Mouse (Mus musculus): ENCODE measurements at regions not wholly inside any gene's neighbourhood (a gene's known extent, or its start where the extent isn't known, plus 50 kb on each side); places are given as distances from the start of the nearest gene placed in this dataset.

GRCm38 (mm10) chr12:97862921-97863320, 396.3 kb downstream of the Galc start:
- WGBS, result 72% methylated on average over 3 of the region's 3 CpGs
- no peak for TF ChIP-seq CTCF (IDR thresholded peaks at IDR 0.05; ENCODE audit: low read depth)

GRCm38 (mm10) chr12:97836202-97836908, 422.9 kb downstream of the Galc start:
- Histone ChIP-seq H3K4me3 (ENCODE audit: low read length) (no peak overlapping the region), H3K9me3 (ENCODE audit: low read length) (no peaks in the 10 kb centered on the region), H3K27me3 (ENCODE audit: insufficient read depth, low read length) (no peaks in the 10 kb centered on the region), H3K27ac (peak overlapping the region; percentile 20; the same call in 1 of the 2 replicates), H3K4me2 (ENCODE audit: low read depth, low read length) (no peak overlapping the region), H3K9ac (replicated peaks; ENCODE audit: low read length) (no peak overlapping the region), H3K36me3 (ENCODE audit: insufficient read depth, low read length) (no peaks in the 10 kb centered on the region), H3K4me1 (ENCODE audit: insufficient read depth, low read length) (no peaks in the 10 kb centered on the region)
- ATAC-seq (peak; percentile 99), DNase-seq (ENCODE audit: low spot score) (peak; percentile 84)
- WGBS, result 46% methylated on average over 8 of the region's 8 CpGs
- no peak for TF ChIP-seq CTCF (IDR thresholded peaks at IDR 0.05; ENCODE audit: low read depth)

More at GRCm38 (mm10) chr12:97862921-97863320, 396.3 kb downstream of the Galc start:
- Histone ChIP-seq H3K4me1 (ENCODE audit: insufficient read depth, low read length) (no peaks in the 10 kb centered on the region), H3K9me3 (ENCODE audit: low read length) (no peaks in the 10 kb centered on the region), H3K4me3 (ENCODE audit: low read length) (no peak overlapping the region), H3K27me3 (ENCODE audit: insufficient read depth, low read length) (no peaks in the 10 kb centered on the region), H3K9ac (replicated peaks; ENCODE audit: low read length) (no peak overlapping the region), H3K27ac (no peak overlapping the region), H3K36me3 (ENCODE audit: insufficient read depth, low read length) (no peaks in the 10 kb centered on the region), H3K4me2 (ENCODE audit: low read depth, low read length) (no peak overlapping the region)
- ATAC-seq (no peak), DNase-seq (ENCODE audit: low spot score) (peak; percentile 49)

GRCm38 (mm10) chr12:97793364-97794120, 465.7 kb downstream of the Galc start:
- no peak overlapping the region for H3K4me3 ChIP-seq (ENCODE audit: low read length)
- H3K4me1 ChIP-seq (ENCODE audit: insufficient read depth, low read length), result no peaks in the 10 kb centered on the region
- H3K4me2 ChIP-seq (ENCODE audit: low read depth, low read length), result no peak overlapping the region
- TF ChIP-seq CTCF (IDR thresholded peaks at IDR 0.05; ENCODE audit: low read depth), result no peak
- H3K9ac ChIP-seq (replicated peaks; ENCODE audit: low read length), result no peak overlapping the region
- H3K27ac ChIP-seq, result no peak overlapping the region
- ATAC-seq (no peak), DNase-seq (ENCODE audit: low spot score) (peak; percentile 12)
- no peaks in the 10 kb centered on the region for H3K27me3 ChIP-seq (ENCODE audit: insufficient read depth, low read length)
- WGBS, result 65% methylated on average over 16 of the region's 16 CpGs
- no peaks in the 10 kb centered on the region for H3K9me3 ChIP-seq (ENCODE audit: low read length)
- H3K36me3 ChIP-seq (ENCODE audit: insufficient read depth, low read length), result no peaks in the 10 kb centered on the region

- 91% methylated on average over 3 of the region's 3 CpGs for WGBS
- Histone ChIP-seq H3K27me3 (ENCODE audit: insufficient read depth, low read length) (no peaks in the 10 kb centered on the region), H3K9ac (replicated peaks; ENCODE audit: low read length) (no peak overlapping the region), H3K27ac (no peak overlapping the region), H3K36me3 (ENCODE audit: insufficient read depth, low read length) (no peaks in the 10 kb centered on the region), H3K4me3 (ENCODE audit: low read length) (no peak overlapping the region), H3K4me2 (ENCODE audit: low read depth, low read length) (no peak overlapping the region), H3K9me3 (ENCODE audit: low read length) (no peaks in the 10 kb centered on the region), H3K4me1 (ENCODE audit: insufficient read depth, low read length) (no peaks in the 10 kb centered on the region)
- DNase-seq (ENCODE audit: low spot score), result no peak
- no peak for ATAC-seq
- TF ChIP-seq CTCF (IDR thresholded peaks at IDR 0.05; ENCODE audit: low read depth), result no peak
Measured at GRCm38 (mm10) chr12:97783476-97783875, 475.8 kb downstream of the Galc start.

GRCm38 (mm10) chr12:97759116-97759515, 500.1 kb downstream of the Galc start:
- H3K9me3 ChIP-seq (ENCODE audit: low read length), result no peaks in the 10 kb centered on the region
- no peak for TF ChIP-seq CTCF (IDR thresholded peaks at IDR 0.05; ENCODE audit: low read depth)
- H3K27ac ChIP-seq, result no peak overlapping the region
- H3K4me2 ChIP-seq (ENCODE audit: low read depth, low read length), result no peak overlapping the region
- no peak overlapping the region for H3K4me3 ChIP-seq (ENCODE audit: low read length)
- ATAC-seq, result no peak
- 72% methylated on average over 3 of the region's 3 CpGs for WGBS
- H3K4me1 ChIP-seq (ENCODE audit: insufficient read depth, low read length), result no peaks in the 10 kb centered on the region
- no peaks in the 10 kb centered on the region for H3K36me3 ChIP-seq (ENCODE audit: insufficient read depth, low read length)
- no peak for DNase-seq (ENCODE audit: low spot score)
- no peaks in the 10 kb centered on the region for H3K27me3 ChIP-seq (ENCODE audit: insufficient read depth, low read length)
- no peak overlapping the region for H3K9ac ChIP-seq (replicated peaks; ENCODE audit: low read length)

- H3K9me3 ChIP-seq (ENCODE audit: low read length), result no peaks in the 10 kb centered on the region
- no peak overlapping the region for H3K4me2 ChIP-seq (ENCODE audit: low read depth, low read length)
- no peak overlapping the region for H3K27ac ChIP-seq
- no peak overlapping the region for H3K4me3 ChIP-seq (ENCODE audit: low read length)
- H3K36me3 ChIP-seq (ENCODE audit: insufficient read depth, low read length), result no peaks in the 10 kb centered on the region
- no peaks in the 10 kb centered on the region for H3K4me1 ChIP-seq (ENCODE audit: insufficient read depth, low read length)
- ATAC-seq (no peak), DNase-seq (ENCODE audit: low spot score) (no peak)
- H3K27me3 ChIP-seq (ENCODE audit: insufficient read depth, low read length), result no peaks in the 10 kb centered on the region
- no peak overlapping the region for H3K9ac ChIP-seq (replicated peaks; ENCODE audit: low read length)
- TF ChIP-seq CTCF (IDR thresholded peaks at IDR 0.05; ENCODE audit: low read depth), result no peak
- 57% methylated on average over 2 of the region's 2 CpGs for WGBS
Measured at GRCm38 (mm10) chr12:97758624-97759023, 500.6 kb downstream of the Galc start.

- H3K27ac ChIP-seq, result no peak overlapping the region
- ATAC-seq, result no peak
- H3K4me3 ChIP-seq (ENCODE audit: low read length), result no peak overlapping the region
- no peaks in the 10 kb centered on the region for H3K9me3 ChIP-seq (ENCODE audit: low read length)
- H3K9ac ChIP-seq (replicated peaks; ENCODE audit: low read length), result no peak overlapping the region
- no peak overlapping the region for H3K4me2 ChIP-seq (ENCODE audit: low read depth, low read length)
- no peak for TF ChIP-seq CTCF (IDR thresholded peaks at IDR 0.05; ENCODE audit: low read depth)
- H3K27me3 ChIP-seq (ENCODE audit: insufficient read depth, low read length), result no peaks in the 10 kb centered on the region
- 54% methylated on average over 2 of the region's 2 CpGs for WGBS
- DNase-seq (ENCODE audit: low spot score), result no peak
- H3K4me1 ChIP-seq (ENCODE audit: insufficient read depth, low read length), result no peaks in the 10 kb centered on the region
- H3K36me3 ChIP-seq (ENCODE audit: insufficient read depth, low read length), result no peaks in the 10 kb centered on the region
Measured at GRCm38 (mm10) chr12:97750166-97750565, 509.1 kb downstream of the Galc start.
